Mouse (Mus musculus): Measurements from ENCODE around the gene Tlk1.

GRCm38 (mm10) chr2:70844694-70845395 is 19.3 kb upstream of the Tlk1 start:
- TF ChIP-seq POLR2A (IDR thresholded peaks at IDR 0.05; ENCODE audit: borderline replicate concordance, low read depth, low read length): no peak
- no peak for TF ChIP-seq CTCF (IDR thresholded peaks at IDR 0.05; ENCODE audit: low read depth, low read length)
